Mouse (Mus musculus) E14TG2a.4 (cell line): ENCODE measurements around the gene Tmbim6.
"Not testable (repeated sequence)": the region's sequence is repeated elsewhere in the genome, so short reads cannot be mapped to it uniquely, and the experiment has no call there.

Experiments used
- H3K27me3 ChIP-seq: 2 replicates; pipeline ENCODE4 v1.6.1; 2014; ENCODE audit warnings: low read length, control low read depth; ENCODE audit not compliant: insufficient read depth
- H3K36me3 ChIP-seq: 2 replicates; pipeline ENCODE4 v1.6.1; 2014; ENCODE audit warnings: low read length, control low read depth; ENCODE audit not compliant: insufficient read depth
- H3K4me1 ChIP-seq: replicated peaks from 2 replicates; pipeline ENCODE4 v1.6.1; 2014; ENCODE audit warnings: low read depth, low read length, control low read depth
- H3K4me3 ChIP-seq: replicated peaks from 2 replicates; pipeline ENCODE4 v1.5.1; 2014; ENCODE audit warnings: mild to moderate bottlenecking, low read length
- H3K9me3 ChIP-seq: 2 replicates; pipeline ENCODE4 v1.6.1; 2014; ENCODE audit warnings: low read length, control low read depth
- CTCF ChIP-seq: conservative IDR thresholded peaks from 2 replicates; pipeline ENCODE4 v1.5.1; 2014; ENCODE audit warnings: low read length
- NANOG ChIP-seq: IDR thresholded peaks from 2 replicates; pipeline ENCODE4 v1.6.1; 2014; ENCODE audit warnings: borderline replicate concordance, low read length, mixed read lengths
- POU5F1 ChIP-seq: IDR thresholded peaks from 2 replicates; pipeline ENCODE4 v1.6.1; 2014; ENCODE audit warnings: low read length, borderline replicate concordance

Tmbim6 gene

DNA sequence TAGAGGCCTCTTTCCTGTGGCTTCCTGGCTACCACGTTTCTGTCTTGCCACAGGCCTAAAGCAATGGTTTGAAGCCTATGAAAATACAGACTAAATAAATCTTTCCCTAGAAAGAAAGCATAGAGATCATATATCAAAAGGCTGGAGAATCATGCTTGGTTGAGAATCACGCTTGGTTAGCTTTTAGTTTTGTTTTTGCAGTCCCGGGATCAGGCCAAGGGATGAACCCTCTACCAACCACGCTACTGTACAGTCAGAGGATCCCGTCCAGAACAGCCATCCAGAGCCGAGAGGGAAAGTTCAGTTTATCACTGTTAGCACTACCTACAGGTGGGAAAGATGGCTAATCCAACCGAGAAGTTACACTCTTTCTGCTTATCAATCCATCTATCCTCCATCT is 49.7 kb downstream of the Tmbim6 start:
- Histone ChIP-seq H3K36me3 (peaks cover 24% of the 10 kb centered on the region), H3K4me3 (no peak overlapping the region), H3K9me3 (no peaks in the 10 kb centered on the region), H3K4me1 (peaks cover 32% of the 10 kb centered on the region), H3K27me3 (no peaks in the 10 kb centered on the region)
- TF ChIP-seq NANOG (no peak), POU5F1 (no peak), CTCF (no peak)

DNA sequence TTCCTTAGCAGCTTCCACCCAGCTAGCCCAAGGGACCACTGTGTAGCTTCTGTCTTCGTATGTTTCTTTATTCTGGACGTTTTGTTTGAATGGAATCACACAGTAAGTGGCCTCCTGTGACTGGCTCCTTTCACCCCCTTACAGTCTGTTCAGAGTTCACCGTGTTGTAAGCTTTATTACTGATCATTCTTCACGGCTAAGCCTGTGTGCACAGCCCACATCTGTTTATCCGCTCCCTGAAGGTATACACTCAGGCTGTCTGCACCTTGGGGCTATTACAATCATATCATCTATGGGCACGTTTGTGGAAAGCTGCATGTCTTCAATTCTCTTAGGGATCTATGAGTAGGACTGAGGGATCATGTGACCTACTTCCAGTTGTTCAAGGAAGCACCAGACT is 52.9 kb downstream of the Tmbim6 start:
- Histone ChIP-seq H3K36me3 (peaks cover 34% of the 10 kb centered on the region), H3K9me3 (no peaks in the 10 kb centered on the region), H3K27me3 (no peaks in the 10 kb centered on the region), H3K4me1 (peaks cover 29% of the 10 kb centered on the region), H3K4me3 (no peak overlapping the region)
- no peak for TF ChIP-seq CTCF

DNA sequence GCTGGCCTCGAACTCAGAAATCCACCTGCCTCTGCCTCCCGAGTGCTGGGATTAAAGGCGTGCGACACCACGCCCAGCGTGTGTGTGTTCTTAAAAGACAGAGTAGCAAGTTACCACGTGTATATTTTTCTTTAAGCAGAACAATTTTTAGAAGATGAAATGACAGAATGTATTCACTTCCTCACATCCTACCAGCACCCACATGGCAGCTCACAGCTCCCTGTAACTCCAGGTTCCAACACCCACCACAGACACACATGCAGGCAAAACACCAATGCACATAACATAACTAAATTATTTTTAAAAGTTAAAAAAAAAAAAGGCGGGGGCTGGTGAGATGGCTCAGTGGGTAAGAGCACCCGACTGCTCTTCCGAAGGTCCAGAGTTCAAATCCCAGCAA is 53.5 kb downstream of the Tmbim6 start:
- not testable (repeated sequence) for H3K4me3 ChIP-seq, H3K27me3 ChIP-seq, H3K9me3 ChIP-seq
- H3K36me3 ChIP-seq = peaks cover 37% of the 10 kb centered on the region
- H3K4me1 ChIP-seq = peaks cover 23% of the 10 kb centered on the region

DNA sequence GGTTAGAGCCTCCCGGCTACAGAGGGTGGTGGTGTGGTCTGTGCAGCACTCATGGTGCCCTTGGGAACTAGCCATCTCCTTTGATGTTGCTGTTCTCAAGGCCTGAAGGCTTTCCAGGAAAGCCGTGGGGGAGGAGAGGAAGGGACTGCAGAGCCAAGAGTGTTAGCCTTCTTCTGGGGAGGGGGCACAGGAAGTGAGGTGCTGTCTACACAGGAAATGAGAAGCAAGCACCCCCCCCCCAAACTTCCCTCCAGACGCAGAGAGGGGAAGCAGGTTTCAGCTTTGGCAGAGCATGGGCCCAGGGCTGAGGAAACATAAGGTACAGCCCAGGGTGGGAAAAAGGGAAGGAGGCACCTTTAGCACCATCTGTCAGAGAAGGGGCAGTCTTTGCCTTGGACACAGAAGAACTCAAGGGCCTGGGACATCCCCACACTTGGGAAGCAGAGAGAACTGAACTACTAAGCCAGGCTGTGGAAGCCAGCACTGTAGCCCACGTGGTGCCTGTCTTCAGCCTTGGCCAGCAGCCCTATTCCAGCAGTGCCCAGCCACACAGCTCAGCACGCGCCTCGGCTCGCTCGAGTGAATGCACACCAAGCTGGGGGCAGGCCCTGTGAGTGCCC is 56.6 kb downstream of the Tmbim6 start:
- Histone ChIP-seq H3K36me3 (peaks cover 45% of the 10 kb centered on the region), H3K27me3 (no peaks in the 10 kb centered on the region), H3K4me1 (peaks cover 44% of the 10 kb centered on the region), H3K4me3 (no peak overlapping the region), H3K9me3 (no peaks in the 10 kb centered on the region)
- TF ChIP-seq CTCF = no peak
- TF ChIP-seq NANOG = no peak
- no peak for TF ChIP-seq POU5F1

DNA sequence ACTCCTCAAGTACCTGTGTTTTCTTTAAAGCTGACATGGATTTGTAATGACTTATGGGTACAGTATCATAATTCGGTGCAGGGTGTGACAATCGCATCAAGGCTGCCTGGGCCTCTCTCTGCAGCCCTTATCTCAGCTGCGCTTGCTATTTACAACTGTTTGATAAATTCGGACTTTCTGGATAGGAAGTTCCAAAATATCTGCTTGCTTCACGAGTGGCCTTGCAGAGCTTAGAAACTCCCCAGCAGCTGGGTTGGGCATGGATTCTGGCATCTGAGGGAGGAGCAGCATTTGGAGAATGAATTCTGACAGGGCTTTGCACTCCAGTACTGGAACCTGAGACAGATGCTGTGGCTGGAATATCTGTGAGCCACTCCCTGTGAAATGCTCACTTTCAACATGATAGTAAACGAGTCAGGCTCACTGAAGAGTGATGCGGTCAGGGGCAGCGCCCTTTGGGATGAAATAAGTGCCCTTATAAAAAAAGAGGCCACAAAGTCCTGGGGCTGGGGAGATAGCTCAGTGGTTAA is 57.1 kb downstream of the Tmbim6 start:
- TF ChIP-seq CTCF (no peak), NANOG (no peak), POU5F1 (no peak)

DNA sequence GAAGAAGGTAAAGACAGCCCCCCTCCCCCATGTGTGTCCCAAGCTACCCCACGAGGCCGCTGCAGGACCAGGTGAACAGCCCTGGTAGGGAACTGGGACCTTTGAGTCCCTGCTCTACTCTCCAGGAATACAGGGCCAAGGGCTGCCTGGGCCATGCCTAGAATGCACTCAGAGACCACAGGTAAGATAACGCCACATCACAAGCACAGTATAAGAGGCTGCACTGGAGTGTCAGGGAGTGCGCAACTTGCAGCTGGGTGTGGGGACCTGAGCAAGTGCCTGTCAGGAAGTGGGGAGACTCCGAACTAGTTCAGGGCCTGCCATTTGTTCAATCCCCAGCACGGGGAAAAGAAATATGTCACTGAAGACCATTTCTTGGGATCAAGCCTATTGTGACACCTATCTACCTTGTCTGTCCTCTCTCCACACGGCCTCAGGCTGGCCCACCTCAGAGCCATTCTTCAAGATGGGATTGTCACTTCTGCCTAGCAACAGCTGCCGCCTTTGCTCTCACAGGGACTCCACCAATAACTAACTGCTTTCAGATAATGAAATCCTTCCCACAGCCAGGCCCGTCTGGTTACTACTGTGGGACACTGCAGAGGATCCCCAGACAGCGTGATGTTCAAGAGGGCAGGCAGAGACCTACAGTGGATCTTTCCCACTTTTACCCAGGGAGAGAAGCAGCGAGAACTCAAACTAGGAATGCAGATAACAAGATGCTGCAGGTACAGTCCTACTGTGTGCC is 60.6 kb downstream of the Tmbim6 start:
- TF ChIP-seq CTCF (no peak), NANOG (no peak), POU5F1 (no peak)
- Histone ChIP-seq H3K4me3 (no peak overlapping the region), H3K4me1 (peaks cover 70% of the 10 kb centered on the region), H3K9me3 (no peaks in the 10 kb centered on the region), H3K36me3 (peaks cover 41% of the 10 kb centered on the region), H3K27me3 (no peaks in the 10 kb centered on the region)

More for the DNA sequence above, 57.1 kb downstream of the Tmbim6 start:
- H3K36me3 ChIP-seq = peaks cover 46% of the 10 kb centered on the region
- no peaks in the 10 kb centered on the region for H3K9me3 ChIP-seq
- no peaks in the 10 kb centered on the region for H3K27me3 ChIP-seq
- H3K4me1 ChIP-seq = peaks cover 50% of the 10 kb centered on the region
- H3K4me3 ChIP-seq = no peak overlapping the region

DNA sequence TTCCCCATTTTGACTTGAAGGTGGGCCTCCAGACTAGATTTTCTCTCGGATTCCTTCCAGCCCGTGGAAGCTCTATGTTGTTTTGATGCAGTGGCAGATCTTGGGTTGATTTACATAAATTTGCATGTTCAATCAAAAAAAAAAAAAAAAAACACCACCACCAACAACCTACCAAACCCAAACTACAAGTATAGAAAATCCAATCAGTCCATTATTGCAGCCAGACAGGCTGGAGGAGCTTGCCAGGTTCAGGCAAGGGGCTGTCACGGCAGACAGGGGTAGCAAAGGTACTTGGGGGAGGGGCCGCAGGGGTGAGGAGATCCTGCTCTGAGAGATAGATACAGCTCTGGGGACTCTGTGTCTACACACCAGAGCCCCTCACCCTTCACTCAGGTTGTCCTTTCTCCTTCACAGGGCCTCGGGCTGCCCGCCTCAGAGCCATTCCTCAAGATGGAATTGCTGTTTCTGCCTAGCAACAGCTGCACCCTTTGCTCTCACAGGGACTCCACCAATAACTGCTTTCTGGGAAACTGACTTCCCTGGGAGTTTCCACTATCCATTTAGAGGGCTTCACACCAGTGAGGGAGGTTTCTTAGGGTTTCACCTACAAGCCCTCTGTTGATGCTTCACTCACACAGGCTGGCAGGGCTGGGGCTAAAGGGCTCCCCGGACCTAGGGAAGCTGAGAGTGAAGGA is 62.0 kb downstream of the Tmbim6 start:
- Histone ChIP-seq H3K36me3 (peaks cover 33% of the 10 kb centered on the region), H3K9me3 (no peaks in the 10 kb centered on the region), H3K4me1 (peaks cover 64% of the 10 kb centered on the region), H3K4me3 (no peak overlapping the region), H3K27me3 (no peaks in the 10 kb centered on the region)
- TF ChIP-seq NANOG (no peak), POU5F1 (no peak), CTCF (no peak)

DNA sequence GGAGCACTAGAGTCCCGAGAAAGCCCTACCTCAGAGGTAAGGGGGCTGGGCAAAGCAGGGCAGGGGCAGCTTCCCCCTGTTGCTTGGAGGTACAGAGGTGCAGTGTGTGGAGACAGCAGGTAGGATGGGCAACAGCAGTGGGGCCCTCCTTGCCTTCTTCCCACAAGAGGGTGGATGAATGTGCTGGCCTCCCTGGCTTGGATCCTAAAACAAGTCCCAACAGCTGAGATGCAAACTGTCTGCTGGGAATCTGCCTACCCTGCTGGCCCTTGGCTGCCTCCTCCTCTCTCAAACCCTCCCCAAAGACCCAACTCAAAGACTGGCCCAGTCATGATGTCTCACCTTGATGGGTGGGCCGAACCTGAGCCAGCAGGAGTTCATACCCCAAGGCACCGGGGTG is 62.7 kb downstream of the Tmbim6 start:
- Histone ChIP-seq H3K4me3 (no peak overlapping the region), H3K27me3 (no peaks in the 10 kb centered on the region), H3K9me3 (no peaks in the 10 kb centered on the region), H3K4me1 (peaks cover 66% of the 10 kb centered on the region), H3K36me3 (peaks cover 28% of the 10 kb centered on the region)
- TF ChIP-seq CTCF (no peak), POU5F1 (no peak), NANOG (no peak)
